Mouse (Mus musculus): ENCODE data around the gene Adra1b. TPM values are rescaled to one million over a fixed set of nuclear protein-coding genes. Genes with fewer than 3 reads are reported as not detected.
A peak's percentile ranks its signal among the peaks of the same experiment; 100 is the strongest.

The Adra1b gene
- polyA plus RNA-seq, 2 experiments: 0.99 to 2.3 TPM

DNA sequence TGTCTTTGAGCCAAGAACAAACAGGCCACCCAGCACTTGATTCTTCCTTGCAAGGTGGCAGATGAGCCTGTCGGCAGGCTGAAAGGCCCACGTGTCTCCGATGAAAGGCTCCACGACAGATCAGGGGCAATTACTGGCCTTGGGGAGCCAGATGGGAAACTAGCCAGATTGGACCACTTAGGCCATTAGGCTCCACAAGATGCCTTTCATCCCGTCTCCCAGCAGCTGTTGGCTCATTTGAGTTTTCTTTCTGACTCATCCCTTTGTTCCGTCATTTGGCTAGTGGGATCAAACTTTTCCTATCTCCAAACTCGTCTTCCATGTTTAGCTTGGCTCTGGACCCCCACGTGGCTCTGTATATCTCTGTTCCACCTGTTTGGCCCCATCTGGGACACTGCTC lies 105.0 kb downstream of the Adra1b start:
- no peak for ATAC-seq (ENCODE audit: low FRiP score, low read depth)
- no peaks in the 10 kb centered on the region for H3K4me1 ChIP-seq (ENCODE audit: control insufficient read depth, insufficient read depth, low read length)
- H3K36me3 ChIP-seq (ENCODE audit: control insufficient read depth, insufficient read depth, low read length): no peaks in the 10 kb centered on the region
- H3K27ac ChIP-seq (replicated peaks; ENCODE audit: low read depth, low read length): no peak overlapping the region
- H3K27me3 ChIP-seq (ENCODE audit: control insufficient read depth, insufficient read depth, low read length): no peaks in the 10 kb centered on the region
- H3K4me3 ChIP-seq (replicated peaks; ENCODE audit: low read length): no peak overlapping the region
- DNase-seq (ENCODE audit: low spot score): no peak
- no peaks in the 10 kb centered on the region for H3K9me3 ChIP-seq (ENCODE audit: control insufficient read depth, low read length)
- H3K4me2 ChIP-seq (replicated peaks; ENCODE audit: low read depth, low read length, severe bottlenecking): no peak overlapping the region
- 31% methylated on average over 8 of the region's 8 CpGs for WGBS
- no peak for TF ChIP-seq POLR2A (IDR thresholded peaks at IDR 0.05; ENCODE audit: borderline replicate concordance, extremely low read depth, insufficient read depth, insufficient read length)
- H3K9ac ChIP-seq (ENCODE audit: low read depth, low read length, severe bottlenecking): no peak overlapping the region

DNA sequence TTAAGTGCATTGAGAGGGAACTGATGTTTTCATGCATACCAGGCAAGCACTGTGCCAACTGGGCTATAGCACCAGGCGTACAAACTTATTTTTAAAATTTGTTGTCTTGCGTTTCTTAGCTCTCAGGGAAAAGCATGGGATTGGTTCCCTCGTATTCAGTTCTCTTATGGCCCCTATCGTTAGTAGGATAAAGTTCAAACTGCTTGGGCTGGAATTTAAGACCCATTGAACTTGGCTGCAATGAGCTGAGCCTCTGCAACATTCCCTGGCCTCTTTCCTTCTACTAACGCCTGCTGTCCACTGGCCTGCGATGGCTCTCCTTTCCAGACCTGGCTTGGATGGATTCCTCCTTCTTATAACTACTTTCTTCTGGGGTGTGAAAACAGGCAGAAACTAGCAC lies 110.6 kb downstream of the Adra1b start:
- no peak for TF ChIP-seq POLR2A (IDR thresholded peaks at IDR 0.05; ENCODE audit: borderline replicate concordance, extremely low read depth, insufficient read depth, insufficient read length)
- 72% methylated on average over 6 of the region's 6 CpGs for WGBS
- ATAC-seq (ENCODE audit: low FRiP score, low read depth): no peak

DNA sequence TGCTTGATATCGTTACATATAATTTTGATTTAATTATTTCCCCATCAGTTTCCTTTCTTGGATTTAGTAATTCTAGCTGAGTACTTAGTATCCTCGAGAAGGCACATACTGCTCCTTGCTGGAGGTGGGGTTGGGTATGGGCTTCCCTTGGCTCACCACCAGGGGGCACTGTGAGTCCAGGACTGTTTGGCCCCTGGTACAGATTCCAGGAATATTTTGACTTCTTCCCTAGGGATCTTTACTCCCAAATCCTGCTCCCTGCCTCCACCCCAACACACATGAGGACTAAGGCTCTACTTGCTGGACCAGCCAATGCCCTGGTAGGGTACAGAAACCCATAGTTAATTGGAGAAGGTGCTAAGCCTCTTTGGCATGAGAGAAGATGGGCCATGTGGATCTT lies 117.2 kb downstream of the Adra1b start:
- no peak for TF ChIP-seq POLR2A (IDR thresholded peaks at IDR 0.05; ENCODE audit: borderline replicate concordance, extremely low read depth, insufficient read depth, insufficient read length)
- Histone ChIP-seq H3K9me3 (ENCODE audit: control insufficient read depth, low read length) (0 out of 2 replicates have a peak, but pooled peaks cover 2% of the 10 kb centered on the region), H3K4me1 (ENCODE audit: control insufficient read depth, insufficient read depth, low read length) (no peaks in the 10 kb centered on the region; the same call in 1 of the 2 replicates), H3K36me3 (ENCODE audit: control insufficient read depth, insufficient read depth, low read length) (no peaks in the 10 kb centered on the region), H3K9ac (ENCODE audit: low read depth, low read length, severe bottlenecking) (no peak overlapping the region), H3K27ac (replicated peaks; ENCODE audit: low read depth, low read length) (no peak overlapping the region), H3K27me3 (ENCODE audit: control insufficient read depth, insufficient read depth, low read length) (no peaks in the 10 kb centered on the region), H3K4me2 (replicated peaks; ENCODE audit: low read depth, low read length, severe bottlenecking) (no peak overlapping the region), H3K4me3 (replicated peaks; ENCODE audit: low read length) (no peak overlapping the region)
- WGBS: 19% methylated on average over 2 of the region's 2 CpGs
- ATAC-seq (ENCODE audit: low FRiP score, low read depth) (no peak; the same call in 1 of the 2 replicates), DNase-seq (ENCODE audit: low spot score) (peak; percentile 58)

More for the DNA sequence above, 110.6 kb downstream of the Adra1b start:
- H3K27ac ChIP-seq (replicated peaks; ENCODE audit: low read depth, low read length): no peak overlapping the region
- no peaks in the 10 kb centered on the region for H3K27me3 ChIP-seq (ENCODE audit: control insufficient read depth, insufficient read depth, low read length)
- H3K4me2 ChIP-seq (replicated peaks; ENCODE audit: low read depth, low read length, severe bottlenecking): no peak overlapping the region
- no peak overlapping the region for H3K4me3 ChIP-seq (replicated peaks; ENCODE audit: low read length)
- H3K36me3 ChIP-seq (ENCODE audit: control insufficient read depth, insufficient read depth, low read length): no peaks in the 10 kb centered on the region
- no peaks in the 10 kb centered on the region for H3K4me1 ChIP-seq (ENCODE audit: control insufficient read depth, insufficient read depth, low read length)
- H3K9ac ChIP-seq (ENCODE audit: low read depth, low read length, severe bottlenecking): no peak overlapping the region
- DNase-seq (ENCODE audit: low spot score): no peak
- H3K9me3 ChIP-seq (ENCODE audit: control insufficient read depth, low read length): 0 out of 2 replicates have a peak, but pooled peaks cover 2% of the 10 kb centered on the region

DNA sequence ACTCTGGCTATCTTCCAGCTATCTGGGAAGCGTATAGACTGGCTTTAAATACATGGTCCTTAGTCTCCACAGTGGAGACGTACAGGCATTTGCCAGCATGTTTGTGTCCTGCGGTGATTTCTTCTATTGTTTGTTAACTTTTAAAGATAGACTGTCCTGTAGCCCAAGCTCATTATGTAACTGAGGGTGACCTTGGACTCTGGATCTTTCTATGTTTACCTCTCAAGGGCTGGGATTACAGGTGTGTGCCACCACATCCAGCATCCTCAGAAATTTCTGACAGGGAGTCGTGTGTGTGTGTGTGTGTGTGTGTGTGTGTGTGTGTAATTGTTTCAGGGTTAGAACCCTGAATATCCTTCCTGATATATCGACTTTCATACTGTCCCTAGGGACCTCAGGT lies 117.9 kb downstream of the Adra1b start:
- H3K27me3 ChIP-seq (ENCODE audit: control insufficient read depth, insufficient read depth, low read length): no peaks in the 10 kb centered on the region
- WGBS: 76% methylated on average over 5 of the region's 5 CpGs
- H3K9me3 ChIP-seq (ENCODE audit: control insufficient read depth, low read length): 0 out of 2 replicates have a peak, but pooled peaks cover 2% of the 10 kb centered on the region
- H3K4me1 ChIP-seq (ENCODE audit: control insufficient read depth, insufficient read depth, low read length): no peaks in the 10 kb centered on the region; the same call in 1 of the 2 replicates
- no peak overlapping the region for H3K9ac ChIP-seq (ENCODE audit: low read depth, low read length, severe bottlenecking)
- TF ChIP-seq POLR2A (IDR thresholded peaks at IDR 0.05; ENCODE audit: borderline replicate concordance, extremely low read depth, insufficient read depth, insufficient read length): no peak
- no peaks in the 10 kb centered on the region for H3K36me3 ChIP-seq (ENCODE audit: control insufficient read depth, insufficient read depth, low read length)
- ATAC-seq (ENCODE audit: low FRiP score, low read depth) (no peak), DNase-seq (ENCODE audit: low spot score) (no peak)
- H3K27ac ChIP-seq (replicated peaks; ENCODE audit: low read depth, low read length): no peak overlapping the region
- H3K4me2 ChIP-seq (replicated peaks; ENCODE audit: low read depth, low read length, severe bottlenecking): no peak overlapping the region
- no peak overlapping the region for H3K4me3 ChIP-seq (replicated peaks; ENCODE audit: low read length)

DNA sequence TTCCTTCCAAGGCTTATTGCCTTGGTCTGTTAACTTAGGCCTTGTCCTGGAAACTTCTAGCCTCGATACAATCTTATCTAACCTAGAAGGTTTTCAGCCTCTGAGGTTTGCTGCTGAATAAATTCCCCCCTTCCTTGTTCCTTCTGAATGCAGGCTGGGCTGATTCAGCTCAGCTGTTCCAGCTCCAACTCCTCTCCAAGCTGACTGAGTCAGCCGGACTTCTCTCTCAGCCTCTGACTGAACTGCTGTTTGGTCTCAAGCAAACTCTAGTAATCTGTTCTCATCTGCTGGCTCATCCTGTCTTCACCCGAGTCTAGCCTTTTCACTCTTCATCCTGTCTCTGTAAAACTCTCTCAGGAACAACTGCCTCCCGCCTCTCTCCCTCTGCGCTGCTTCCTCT lies 121.5 kb downstream of the Adra1b start:
- DNase-seq (ENCODE audit: low spot score) (no peak), ATAC-seq (ENCODE audit: low FRiP score, low read depth) (no peak)
- Histone ChIP-seq H3K4me3 (replicated peaks; ENCODE audit: low read length) (no peak overlapping the region), H3K4me1 (ENCODE audit: control insufficient read depth, insufficient read depth, low read length) (peaks cover 3% of the 10 kb centered on the region; the same call in 1 of the 2 replicates), H3K27ac (replicated peaks; ENCODE audit: low read depth, low read length) (no peak overlapping the region), H3K9me3 (ENCODE audit: control insufficient read depth, low read length) (no peaks in the 10 kb centered on the region), H3K9ac (ENCODE audit: low read depth, low read length, severe bottlenecking) (no peak overlapping the region), H3K36me3 (ENCODE audit: control insufficient read depth, insufficient read depth, low read length) (no peaks in the 10 kb centered on the region), H3K27me3 (ENCODE audit: control insufficient read depth, insufficient read depth, low read length) (peaks cover 17% of the 10 kb centered on the region), H3K4me2 (replicated peaks; ENCODE audit: low read depth, low read length, severe bottlenecking) (no peak overlapping the region)
- TF ChIP-seq POLR2A (IDR thresholded peaks at IDR 0.05; ENCODE audit: borderline replicate concordance, extremely low read depth, insufficient read depth, insufficient read length): no peak
- WGBS: 73% methylated on average over 5 of the region's 5 CpGs

DNA sequence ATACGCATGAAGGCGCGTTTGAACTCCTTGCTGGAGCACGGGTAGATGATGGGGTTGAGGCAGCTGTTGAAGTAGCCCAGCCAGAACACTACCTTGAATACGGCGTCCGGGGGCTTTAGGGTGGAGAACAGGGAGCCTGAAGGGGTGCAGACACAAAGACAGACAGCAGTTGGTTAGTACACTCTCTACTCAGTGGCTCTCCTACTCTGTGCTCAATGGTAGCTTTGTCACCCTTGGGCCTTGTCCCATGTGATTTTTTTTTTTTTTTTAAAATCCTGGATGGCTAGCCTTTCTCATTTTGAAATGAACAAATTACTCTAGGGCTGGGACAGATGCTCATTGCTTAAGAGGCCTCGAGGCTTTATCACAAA lies 124.7 kb downstream of the Adra1b start:
- Histone ChIP-seq H3K9ac (ENCODE audit: low read depth, low read length, severe bottlenecking) (0 out of 2 replicates have a peak overlapping the region, but pooled peaks have one; percentile 51), H3K27me3 (ENCODE audit: control insufficient read depth, insufficient read depth, low read length) (peaks cover 17% of the 10 kb centered on the region), H3K4me2 (replicated peaks; ENCODE audit: low read depth, low read length, severe bottlenecking) (peak overlapping the region; percentile 78), H3K4me3 (replicated peaks; ENCODE audit: low read length) (peak overlapping the region; percentile 43), H3K36me3 (ENCODE audit: control insufficient read depth, insufficient read depth, low read length) (no peaks in the 10 kb centered on the region), H3K4me1 (ENCODE audit: control insufficient read depth, insufficient read depth, low read length) (0 out of 2 replicates have a peak, but pooled peaks cover 3% of the 10 kb centered on the region), H3K27ac (replicated peaks; ENCODE audit: low read depth, low read length) (no peak overlapping the region), H3K9me3 (ENCODE audit: control insufficient read depth, low read length) (no peaks in the 10 kb centered on the region)
- no peak for TF ChIP-seq POLR2A (IDR thresholded peaks at IDR 0.05; ENCODE audit: borderline replicate concordance, extremely low read depth, insufficient read depth, insufficient read length)
- DNase-seq (ENCODE audit: low spot score) (no peak), ATAC-seq (ENCODE audit: low FRiP score, low read depth) (no peak)
- WGBS: 12% methylated on average over 8 of the region's 8 CpGs

Measured in limb, embryonic 14.5 days (tissue).